Mouse (Mus musculus) stomach, postnatal 0 days (tissue): ENCODE measurements around the gene Rimbp3.
"Not testable (repeated sequence)": the region's sequence is repeated elsewhere in the genome, so short reads cannot be mapped to it uniquely, and the experiment has no call there.

ENCODE experiments used
- CTCF ChIP-seq: IDR thresholded peaks from 2 replicates; pipeline ENCODE4 v1.5.1; 2016; ENCODE audit warnings: antibody characterized with exemption, low read depth, mild to moderate bottlenecking, moderate library complexity
- EP300 ChIP-seq: optimal IDR thresholded peaks from 2 replicates; pipeline ENCODE3; 2016; ENCODE audit warnings: antibody characterized with exemption

DNA sequence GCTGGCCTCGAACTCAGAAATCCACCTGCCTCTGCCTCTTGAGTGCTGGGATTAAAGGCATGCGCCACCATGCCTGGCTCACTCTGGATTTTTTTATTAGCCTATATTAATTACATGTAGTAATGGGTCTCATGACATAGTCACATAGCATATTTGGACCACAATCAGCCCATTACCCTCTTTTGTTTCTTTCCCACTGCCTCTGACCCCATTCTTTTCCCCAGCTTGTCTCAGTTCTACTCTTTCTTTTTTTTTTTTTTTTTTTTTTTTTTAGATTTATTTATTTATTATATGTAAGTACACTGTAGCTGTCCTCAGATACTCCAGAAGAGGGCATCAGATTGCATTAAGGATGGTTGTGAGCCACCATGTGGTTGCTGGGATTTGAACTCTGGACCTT is 23.1 kb downstream of the Rimbp3 start:
- not testable (repeated sequence) for TF ChIP-seq CTCF, EP300
